Mouse (Mus musculus): ENCODE measurements around the gene Rassf2.

The Rassf2 gene

GRCm38 (mm10) chr2:131954835-131955234 lies 75.2 kb downstream of the Rassf2 start:
- DNase-seq (ENCODE audit: low read depth, low spot score) = no peak

- DNase-seq (ENCODE audit: low read depth, low spot score) = no peak
These were observed 76.3 kb downstream of the Rassf2 start for GRCm38 (mm10) chr2:131953711-131954110.

GRCm38 (mm10) chr2:131952961-131953538 lies 77.0 kb downstream of the Rassf2 start:
- DNase-seq (ENCODE audit: low read depth, low spot score) = no peak

- DNase-seq (ENCODE audit: low read depth, low spot score) = no peak
These were observed 77.6 kb downstream of the Rassf2 start for GRCm38 (mm10) chr2:131952456-131952855.

- no peak for DNase-seq (ENCODE audit: low read depth, low spot score)
These were observed 79.4 kb downstream of the Rassf2 start, which contains the start of gene Prnd for GRCm38 (mm10) chr2:131950598-131951095. Gene Prnd (plus strand): TSS chr2:131950861.

GRCm38 (mm10) chr2:131949767-131950597 lies 80.1 kb downstream of the Rassf2 start:
- peak; percentile 46 for DNase-seq (ENCODE audit: low read depth, low spot score)

- DNase-seq (ENCODE audit: low read depth, low spot score) = no peak
These were observed 81.0 kb downstream of the Rassf2 start for GRCm38 (mm10) chr2:131948916-131949639.

- no peak for DNase-seq (ENCODE audit: low read depth, low spot score)
These were observed 81.9 kb downstream of the Rassf2 start for GRCm38 (mm10) chr2:131948156-131948555.

- no peak for DNase-seq (ENCODE audit: low read depth, low spot score)
These were observed 83.7 kb downstream of the Rassf2 start for GRCm38 (mm10) chr2:131946351-131946750.

GRCm38 (mm10) chr2:131945765-131946164 lies 84.3 kb downstream of the Rassf2 start:
- DNase-seq (ENCODE audit: low read depth, low spot score) = no peak

- DNase-seq (ENCODE audit: low read depth, low spot score) = no peak
These were observed 84.8 kb downstream of the Rassf2 start for GRCm38 (mm10) chr2:131945225-131945624.

GRCm38 (mm10) chr2:131944370-131944769 lies 85.7 kb downstream of the Rassf2 start:
- DNase-seq (ENCODE audit: low read depth, low spot score) = no peak

- no peak for DNase-seq (ENCODE audit: low read depth, low spot score)
These were observed 88.6 kb downstream of the Rassf2 start for GRCm38 (mm10) chr2:131941501-131941900.

- DNase-seq (ENCODE audit: low read depth, low spot score) = no peak
These were observed 89.6 kb downstream of the Rassf2 start for GRCm38 (mm10) chr2:131940506-131940905.

Data from embryo, embryonic 11.5 days (tissue).